Mouse (Mus musculus): ENCODE measurements around the gene Nup85. TPM values are rescaled to one million over a fixed set of nuclear protein-coding genes. Genes with fewer than 3 reads are reported as not detected.

Nup85 gene
- polyA plus RNA-seq, 1 experiment from 2014 or later = 111 TPM

GRCm38 (mm10) chr11:115603476-115604303 is 39.5 kb downstream of the Nup85 start, which contains the start of the genes Mrps7 and Gga3:
Gene Mrps7, plus strand, starts transcription at chr11:115603925.
Gene Gga3, minus strand, starts transcription at chr11:115604051.
- Histone ChIP-seq H3K27ac (replicated peaks) (peak within 1 kb of the TSS; percentile 90), H3K4me1 (peaks cover 52% of the 10 kb centered on the region), H3K9me3 (no peaks in the 10 kb centered on the region), H3K27me3 (replicated peaks) (no peaks in the 10 kb centered on the region), H3K9ac (peak within 1 kb of the TSS; percentile 98), H3K4me2 (peak within 1 kb of the TSS; percentile 78), H3K36me3 (peaks cover 50% of the 10 kb centered on the region), H3K4me3 (peak within 1 kb of the TSS; percentile 96)
- ATAC-seq (ENCODE audit: extremely low read depth, insufficient number of reproducible peaks, low FRiP score, low TSS enrichment) = peak; percentile 94
- WGBS = under 1% methylated on average over 87 of the region's 93 CpGs

DNA sequence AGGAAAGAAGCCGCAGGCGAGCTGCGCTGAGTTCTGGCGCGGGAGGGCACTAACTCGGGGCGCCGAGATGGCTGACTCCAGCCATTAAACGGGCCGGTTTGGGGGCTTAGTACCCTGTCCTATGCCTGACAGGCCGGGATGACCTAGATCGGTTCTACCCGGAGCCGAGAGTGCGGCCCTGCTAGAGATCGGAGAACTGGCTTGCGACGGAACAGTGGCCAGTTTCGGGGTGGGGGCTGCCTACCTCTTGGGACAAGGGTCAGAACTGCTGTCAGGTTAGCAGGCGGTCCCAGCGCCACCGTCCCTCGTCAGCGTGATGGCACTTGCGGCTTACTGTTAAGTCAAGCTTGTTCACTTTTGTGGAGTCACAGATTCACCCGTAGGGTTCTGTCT is 40.1 kb downstream of the Nup85 start:
- H3K4me1 ChIP-seq = peaks cover 52% of the 10 kb centered on the region
- no peaks in the 10 kb centered on the region for H3K9me3 ChIP-seq
- ATAC-seq (ENCODE audit: extremely low read depth, insufficient number of reproducible peaks, low FRiP score, low TSS enrichment) = no peak
- peak overlapping the region; percentile 98 for H3K9ac ChIP-seq
- H3K36me3 ChIP-seq = peaks cover 51% of the 10 kb centered on the region
- H3K4me2 ChIP-seq = peak overlapping the region; percentile 78
- WGBS = under 1% methylated on average over 26 of the region's 26 CpGs
- peak overlapping the region; percentile 90 for H3K27ac ChIP-seq (replicated peaks)
- no peaks in the 10 kb centered on the region for H3K27me3 ChIP-seq (replicated peaks)
- H3K4me3 ChIP-seq = peak overlapping the region; percentile 96

- H3K27me3 ChIP-seq (replicated peaks) = no peaks in the 10 kb centered on the region
- no peak overlapping the region for H3K4me3 ChIP-seq
- peak overlapping the region; percentile 34; the same call in 1 of the 2 replicates for H3K27ac ChIP-seq (replicated peaks)
- WGBS = 88% methylated on average over 18 of the region's 18 CpGs
- H3K4me2 ChIP-seq = no peak overlapping the region
- no peaks in the 10 kb centered on the region for H3K9me3 ChIP-seq
- peaks cover 37% of the 10 kb centered on the region for H3K4me1 ChIP-seq
- H3K36me3 ChIP-seq = peaks cover 55% of the 10 kb centered on the region
- no peak for ATAC-seq (ENCODE audit: extremely low read depth, insufficient number of reproducible peaks, low FRiP score, low TSS enrichment)
- H3K9ac ChIP-seq = no peak overlapping the region
Observed at GRCm38 (mm10) chr11:115606733-115607132, 42.5 kb downstream of the Nup85 start.

DNA sequence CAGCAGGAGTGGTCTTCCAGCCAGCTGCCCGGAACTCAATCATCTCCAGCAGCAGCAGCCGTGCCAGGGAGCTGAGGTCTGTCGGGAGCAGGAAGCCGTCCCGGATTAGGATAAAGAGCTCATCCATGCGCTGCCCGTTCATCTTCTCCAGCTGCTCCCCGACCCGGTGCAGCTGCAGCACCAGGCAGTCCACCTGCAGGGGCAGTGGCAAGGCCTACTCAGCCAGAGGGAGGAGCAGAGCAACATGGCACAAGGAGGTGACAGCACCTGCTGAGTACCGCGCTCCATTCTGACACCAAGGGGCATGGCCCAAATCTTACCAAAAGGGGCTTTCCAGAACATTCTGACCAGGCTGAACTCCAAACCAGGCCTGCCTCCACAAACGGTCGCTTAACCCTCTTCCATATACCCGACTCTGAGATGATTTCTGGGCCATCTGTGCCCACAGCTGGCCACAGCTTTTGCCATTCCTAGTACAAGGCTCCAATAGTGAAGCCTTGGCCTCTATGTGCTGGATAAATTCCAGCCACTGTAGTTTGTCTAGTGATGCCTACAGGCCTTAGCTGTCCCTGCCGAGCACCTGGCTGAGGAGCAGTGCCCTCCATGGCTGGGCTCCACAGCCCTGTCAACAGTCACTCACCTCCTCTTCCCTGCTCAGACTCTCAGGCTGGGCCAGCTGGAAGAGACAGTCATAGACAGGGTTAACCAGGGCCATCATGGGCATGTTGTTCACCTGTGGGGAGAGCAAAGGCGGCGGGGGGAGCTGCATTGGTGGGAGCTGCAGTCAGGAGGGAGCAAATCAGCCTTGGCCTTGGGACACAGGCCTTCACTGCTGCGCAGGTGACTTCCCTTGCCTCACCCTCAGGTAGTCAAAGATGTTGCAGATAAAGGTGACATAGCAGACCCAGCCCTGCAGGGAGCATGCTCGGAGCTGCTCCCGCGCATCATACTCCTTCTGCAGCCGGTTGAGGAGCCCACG is 44.5 kb downstream of the Nup85 start:
- no peaks in the 10 kb centered on the region for H3K27me3 ChIP-seq (replicated peaks)
- H3K4me2 ChIP-seq = no peak overlapping the region
- no peaks in the 10 kb centered on the region for H3K9me3 ChIP-seq
- no peak overlapping the region for H3K4me3 ChIP-seq
- WGBS = 81% methylated on average over 23 of the region's 23 CpGs
- H3K36me3 ChIP-seq = peaks cover 48% of the 10 kb centered on the region
- H3K4me1 ChIP-seq = peaks cover 37% of the 10 kb centered on the region
- H3K9ac ChIP-seq = 0 out of 2 replicates have a peak overlapping the region, but pooled peaks have one; percentile 33
- no peak overlapping the region for H3K27ac ChIP-seq (replicated peaks)
- ATAC-seq (ENCODE audit: extremely low read depth, insufficient number of reproducible peaks, low FRiP score, low TSS enrichment) = no peak

- H3K4me2 ChIP-seq = no peak overlapping the region
- H3K9ac ChIP-seq = no peak overlapping the region; the same call in 1 of the 2 replicates
- H3K27ac ChIP-seq (replicated peaks) = no peak overlapping the region
- ATAC-seq (ENCODE audit: extremely low read depth, insufficient number of reproducible peaks, low FRiP score, low TSS enrichment) = no peak
- no peaks in the 10 kb centered on the region for H3K9me3 ChIP-seq
- no peaks in the 10 kb centered on the region for H3K27me3 ChIP-seq (replicated peaks)
- no peak overlapping the region for H3K4me3 ChIP-seq
- H3K36me3 ChIP-seq = peaks cover 50% of the 10 kb centered on the region
- H3K4me1 ChIP-seq = peaks cover 42% of the 10 kb centered on the region
- 59% methylated on average over 3 of the region's 3 CpGs for WGBS
Observed at GRCm38 (mm10) chr11:115609576-115609975, 45.3 kb downstream of the Nup85 start.

DNA sequence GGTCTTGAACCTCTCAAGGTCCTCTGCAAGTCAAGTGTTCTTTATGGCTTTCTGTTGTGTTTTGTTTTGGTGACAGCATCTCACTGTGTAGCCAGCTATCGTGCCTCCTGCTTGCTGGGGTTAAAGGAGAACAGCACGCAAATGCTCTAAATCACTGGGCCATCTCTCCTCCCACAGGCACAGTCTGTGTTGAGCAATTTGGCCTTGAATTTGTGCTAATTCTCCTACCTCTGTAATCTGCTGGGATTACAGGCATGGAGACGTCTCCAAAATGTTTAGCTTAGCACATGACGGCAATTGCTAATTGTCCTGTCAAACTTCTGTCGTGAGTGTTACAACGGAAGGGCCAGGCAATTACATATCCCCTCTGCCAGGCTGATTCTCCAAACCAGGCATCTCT is 46.9 kb downstream of the Nup85 start:
- ATAC-seq (ENCODE audit: extremely low read depth, insufficient number of reproducible peaks, low FRiP score, low TSS enrichment) = no peak
- peaks cover 54% of the 10 kb centered on the region for H3K36me3 ChIP-seq
- H3K9me3 ChIP-seq = no peaks in the 10 kb centered on the region
- no peaks in the 10 kb centered on the region for H3K27me3 ChIP-seq (replicated peaks)
- H3K4me1 ChIP-seq = peaks cover 41% of the 10 kb centered on the region
- 79% methylated on average over 6 of the region's 6 CpGs for WGBS
- H3K27ac ChIP-seq (replicated peaks) = no peak overlapping the region
- H3K4me3 ChIP-seq = no peak overlapping the region
- peak overlapping the region; percentile 85; the same call in 1 of the 2 replicates for H3K4me2 ChIP-seq
- no peak overlapping the region for H3K9ac ChIP-seq

GRCm38 (mm10) chr11:115612059-115612409 is 47.8 kb downstream of the Nup85 start:
- H3K36me3 ChIP-seq = peaks cover 50% of the 10 kb centered on the region
- peaks cover 43% of the 10 kb centered on the region for H3K4me1 ChIP-seq
- H3K4me2 ChIP-seq = peak overlapping the region; percentile 85
- under 1% methylated on average over 13 of the region's 13 CpGs for WGBS
- peak overlapping the region; percentile 82 for H3K4me3 ChIP-seq
- no peak for ATAC-seq (ENCODE audit: extremely low read depth, insufficient number of reproducible peaks, low FRiP score, low TSS enrichment)
- no peaks in the 10 kb centered on the region for H3K27me3 ChIP-seq (replicated peaks)
- no peaks in the 10 kb centered on the region for H3K9me3 ChIP-seq
- peak overlapping the region; percentile 96 for H3K27ac ChIP-seq (replicated peaks)
- H3K9ac ChIP-seq = peak overlapping the region; percentile 89

DNA sequence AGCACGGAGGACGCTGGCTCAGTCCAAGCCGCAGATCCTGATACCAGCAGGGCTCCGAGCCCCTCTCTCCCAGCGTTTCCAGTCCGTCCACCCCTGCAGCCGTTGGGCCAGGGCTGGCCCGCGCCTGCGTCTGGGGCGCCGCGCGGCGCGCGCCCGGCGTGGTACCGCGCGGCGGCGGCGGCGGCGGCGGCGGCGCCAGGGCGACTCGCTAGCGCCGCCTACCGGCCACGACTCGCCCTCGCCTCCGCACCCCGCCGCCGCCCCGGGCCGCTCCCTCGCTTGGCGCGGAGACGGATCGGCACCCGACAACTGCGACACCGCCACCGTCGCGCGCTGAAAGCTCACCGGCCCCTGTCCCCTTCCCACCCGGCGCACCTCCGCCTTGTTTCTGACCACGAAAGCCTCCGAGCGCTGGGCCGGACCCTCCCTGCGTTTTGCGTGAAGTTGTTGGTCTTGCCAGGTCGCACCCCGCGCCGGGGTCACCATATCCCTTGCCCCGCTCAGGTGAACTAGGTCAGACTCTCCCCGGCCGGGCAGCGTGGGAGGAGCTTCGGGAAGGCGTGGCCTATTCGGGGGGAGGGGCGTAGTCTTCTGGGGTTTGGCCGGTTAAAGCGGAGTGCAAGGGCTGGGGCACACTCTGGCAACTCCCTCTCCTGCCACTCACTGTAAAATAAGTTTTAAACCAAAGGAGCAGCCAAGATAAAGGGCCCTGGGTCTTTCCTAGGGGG is 48.3 kb downstream of the Nup85 start, which contains the start of gene Mif4gd:
Gene Mif4gd (minus strand): TSS at position 560 of the 728 bp plus-strand sequence.
- H3K4me2 ChIP-seq = peak within 1 kb of the TSS; percentile 85
- H3K27ac ChIP-seq (replicated peaks) = peak within 1 kb of the TSS; percentile 96
- peak; percentile 82 for ATAC-seq (ENCODE audit: extremely low read depth, insufficient number of reproducible peaks, low FRiP score, low TSS enrichment)
- peaks cover 47% of the 10 kb centered on the region for H3K4me1 ChIP-seq
- H3K36me3 ChIP-seq = peaks cover 50% of the 10 kb centered on the region
- H3K4me3 ChIP-seq = peak within 1 kb of the TSS; percentile 82
- peak within 1 kb of the TSS; percentile 89 for H3K9ac ChIP-seq
- H3K9me3 ChIP-seq = no peaks in the 10 kb centered on the region
- 1% methylated on average over 80 of the region's 80 CpGs for WGBS
- no peaks in the 10 kb centered on the region for H3K27me3 ChIP-seq (replicated peaks)

GRCm38 (mm10) chr11:115613138-115613945 is 49.1 kb downstream of the Nup85 start:
- Histone ChIP-seq H3K9me3 (no peaks in the 10 kb centered on the region), H3K4me2 (peak overlapping the region; percentile 85), H3K36me3 (peaks cover 50% of the 10 kb centered on the region), H3K4me3 (peak overlapping the region; percentile 82), H3K4me1 (peaks cover 47% of the 10 kb centered on the region), H3K27me3 (replicated peaks) (no peaks in the 10 kb centered on the region), H3K27ac (replicated peaks) (peak overlapping the region; percentile 96), H3K9ac (peak overlapping the region; percentile 89)
- no peak for ATAC-seq (ENCODE audit: extremely low read depth, insufficient number of reproducible peaks, low FRiP score, low TSS enrichment)
- WGBS = 0% methylated on average over 16 of the region's 16 CpGs

All from heart, embryonic 13.5 days (tissue).